Mouse (Mus musculus): ENCODE results near the gene Osr1. TPM values are rescaled to one million over a fixed set of nuclear protein-coding genes. Genes with fewer than 3 reads are reported as not detected.

The Osr1 gene
- total RNA-seq, 1 experiment from 2014 or later = not detected

- peak; percentile 83 for ATAC-seq (replicated peaks; ENCODE audit: low read depth, poor library complexity, severe bottlenecking)
Measured at GRCm38 (mm10) chr12:9584366-9585084, 14.6 kb downstream of the Osr1 start.

- peak; percentile 39; the same call in 1 of the 2 replicates for ATAC-seq (replicated peaks; ENCODE audit: low read depth, poor library complexity, severe bottlenecking)
Measured at GRCm38 (mm10) chr12:9585085-9585453, 15.2 kb downstream of the Osr1 start.

GRCm38 (mm10) chr12:9587732-9588131 lies 17.8 kb downstream of the Osr1 start:
- no peak for ATAC-seq (replicated peaks; ENCODE audit: low read depth, poor library complexity, severe bottlenecking)

GRCm38 (mm10) chr12:9589561-9590134 lies 19.7 kb downstream of the Osr1 start:
- no peak for ATAC-seq (replicated peaks; ENCODE audit: low read depth, poor library complexity, severe bottlenecking)

- no peak for ATAC-seq (replicated peaks; ENCODE audit: low read depth, poor library complexity, severe bottlenecking)
Measured at GRCm38 (mm10) chr12:9591141-9591540, 21.2 kb downstream of the Osr1 start.

GRCm38 (mm10) chr12:9598219-9598618 lies 28.3 kb downstream of the Osr1 start:
- ATAC-seq (replicated peaks; ENCODE audit: low read depth, poor library complexity, severe bottlenecking) = no peak

All from common myeloid progenitor, adult 5-6 weeks (primary cell).